Mouse (Mus musculus) lung, postnatal 0 days (tissue): ENCODE measurements around the gene Gramd2. TPM values are rescaled to one million over a fixed set of nuclear protein-coding genes. Genes with fewer than 3 reads are reported as not detected.
A peak's percentile ranks its signal among the peaks of the same experiment; 100 is the strongest.

ENCODE experiments used
- ATAC-seq: fragments of 200-750 bp; cut with Nextera tagmentation; 2 replicates; pipeline ENCODE4 v1.8.0; 2017; ENCODE audit warnings: moderate library complexity
- DNase-seq: peaks from one replicate; pipeline ENCODE4 v3.0.0-alpha.2; 2016; ENCODE audit warnings: low spot score
- H3K27ac ChIP-seq: fragments of 300-500 bp; sonication (generic); 2 replicates; pipeline ENCODE4 v1.5.1; 2014; ENCODE audit warnings: antibody characterized with exemption, mild to moderate bottlenecking, low read length, mixed read lengths
- H3K27me3 ChIP-seq: fragments of 300-500 bp; sonication (generic); replicated peaks from 2 replicates; pipeline ENCODE4 v1.6.1; 2014; ENCODE audit warnings: low read length, mixed read lengths; ENCODE audit not compliant: insufficient read depth
- H3K36me3 ChIP-seq: fragments of 300-500 bp; sonication (generic); 2 replicates; pipeline ENCODE4 v1.6.1; 2014; ENCODE audit warnings: low read length, mixed read lengths; ENCODE audit not compliant: insufficient read depth
- H3K4me1 ChIP-seq: fragments of 300-500 bp; sonication (generic); 2 replicates; pipeline ENCODE4 v1.6.1; 2014; ENCODE audit warnings: antibody characterized with exemption, low read depth, low read length, mixed read lengths; ENCODE audit not compliant: insufficient read depth
- H3K4me2 ChIP-seq: fragments of 300-500 bp; sonication (generic); replicated peaks from 2 replicates; pipeline ENCODE4 v1.6.1; 2014; ENCODE audit warnings: low read depth, mild to moderate bottlenecking, low read length, moderate library complexity, mixed read lengths
- H3K4me3 ChIP-seq: fragments of 300-500 bp; sonication (generic); 2 replicates; pipeline ENCODE4 v1.5.1; 2014; ENCODE audit warnings: low read depth, low read length
- H3K9ac ChIP-seq: fragments of 300-500 bp; sonication (generic); replicated peaks from 2 replicates; pipeline ENCODE4 v1.6.1; 2014; ENCODE audit warnings: low read depth, mild to moderate bottlenecking
- H3K9me3 ChIP-seq: fragments of 300-500 bp; sonication (generic); 2 replicates; pipeline ENCODE4 v1.6.1; 2016; ENCODE audit warnings: low read length, mixed read lengths
- CTCF ChIP-seq: IDR thresholded peaks from 2 replicates; pipeline ENCODE4 v1.5.1; 2016; ENCODE audit warnings: antibody characterized with exemption, mild to moderate bottlenecking
- EP300 ChIP-seq: IDR thresholded peaks from 2 replicates; pipeline ENCODE4 v1.6.1; 2016; ENCODE audit warnings: antibody characterized with exemption, mild to moderate bottlenecking, control low read depth
- WGBS: fragments of 180-500 bp; shearing (Covaris S2); extraction: QIAGEN DNeasy Blood & Tissue Kit; methylation state at CpG from one replicate; pipeline ENCODE4 v1.1.7; 2014; 5-methylcytosine and 5-hydroxymethylcytosine counted together
- polyA plus RNA-seq: library from polyadenylated mRNA; unstranded; fragments of >200 nt; fragmentation: Nextera tagmentation; extraction: Ambion mirVana; gene quantifications from 2 replicates; pipeline ENCODE4 v1.2.1, GENCODE M21; 2015

The Gramd2 gene
- 68.0 and 95.2 TPM in 2 replicates for polyA plus RNA-seq

DNA sequence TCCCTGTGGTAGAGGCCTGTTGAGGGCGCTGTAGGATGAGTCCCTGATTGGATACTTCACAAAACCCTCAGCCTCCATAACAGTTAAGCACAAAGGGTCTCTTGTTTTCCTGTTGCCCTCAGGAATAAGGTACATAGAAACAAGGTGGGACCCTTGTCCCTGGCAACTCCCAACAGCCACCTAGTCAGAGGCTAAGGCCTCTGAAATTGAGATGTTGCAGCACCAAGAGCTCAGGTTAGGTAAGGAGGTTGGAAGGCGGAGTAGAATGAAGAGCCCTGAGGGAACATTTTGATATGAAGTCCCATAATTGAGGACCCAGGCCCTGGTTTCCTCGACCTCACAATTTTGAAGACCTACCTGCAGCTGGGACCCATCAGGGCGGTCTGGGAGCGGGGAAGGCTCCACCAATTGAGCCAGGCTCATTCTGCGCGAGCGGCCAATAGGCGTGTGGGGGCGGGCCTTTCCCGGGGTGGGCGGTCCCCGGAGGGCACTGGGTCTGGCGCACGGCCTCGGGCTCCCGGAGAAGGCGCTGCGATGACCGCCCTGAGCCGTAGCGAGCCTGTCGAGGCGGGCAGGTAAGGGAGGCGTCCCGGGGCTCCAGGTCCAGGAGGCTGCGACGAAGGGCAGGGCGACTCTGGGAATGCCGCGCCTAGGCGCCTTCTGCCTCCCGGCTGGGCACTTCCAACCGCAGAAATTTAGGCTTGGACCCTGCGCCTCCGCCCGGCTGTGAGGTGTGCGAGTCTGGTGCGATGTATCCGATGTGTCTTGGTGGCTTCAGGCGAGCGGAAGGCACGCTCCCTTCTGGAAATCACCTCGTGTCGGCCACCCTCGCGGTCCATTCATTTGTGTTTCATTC is at the start of gene Gramd2:
Gene Gramd2, plus strand, starts transcription at position 467 of the 856 bp plus-strand sequence.
- H3K9ac ChIP-seq: peak within 1 kb of the TSS; percentile 77
- peak within 1 kb of the TSS; percentile 80 for H3K4me2 ChIP-seq
- H3K27ac ChIP-seq: peak within 1 kb of the TSS; percentile 63
- DNase-seq (peak; percentile 90), ATAC-seq (peak; percentile 91)
- H3K4me1 ChIP-seq: no peaks in the 10 kb centered on the region
- no peaks in the 10 kb centered on the region for H3K27me3 ChIP-seq
- H3K9me3 ChIP-seq: no peaks in the 10 kb centered on the region
- TF ChIP-seq CTCF (peak; percentile 29; the same call in 1 of the 2 replicates), EP300 (no peak)
- 2% methylated on average over 41 of the region's 47 CpGs for WGBS
- H3K4me3 ChIP-seq: peak within 1 kb of the TSS; percentile 51
- H3K36me3 ChIP-seq: peaks cover 20% of the 10 kb centered on the region

DNA sequence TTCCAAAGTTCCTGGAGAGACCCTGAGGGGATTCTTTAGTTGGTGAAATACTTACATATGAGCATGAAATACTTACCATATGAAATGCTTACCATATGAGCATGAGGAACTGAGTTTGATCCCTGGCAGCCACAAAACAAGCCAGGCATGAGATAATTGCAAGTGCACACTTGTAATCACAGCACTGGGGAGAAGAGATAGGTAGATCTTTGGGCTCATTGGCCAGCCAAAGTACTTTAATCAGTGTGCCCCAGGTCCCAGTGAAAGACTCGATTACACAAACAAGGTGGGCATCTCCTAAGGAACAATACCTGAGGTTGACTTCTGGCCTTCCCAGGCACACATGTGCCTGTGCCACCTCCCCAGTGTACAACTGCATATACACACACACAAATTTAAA is 41.6 kb upstream of the Gramd2 start:
- Histone ChIP-seq H3K9ac (no peak overlapping the region), H3K27me3 (no peaks in the 10 kb centered on the region), H3K27ac (no peak overlapping the region), H3K36me3 (peaks cover 35% of the 10 kb centered on the region), H3K4me1 (no peaks in the 10 kb centered on the region), H3K4me3 (no peak overlapping the region), H3K9me3 (no peaks in the 10 kb centered on the region), H3K4me2 (no peak overlapping the region)
- no peak for ATAC-seq
- 96% methylated on average over 1 of the region's 1 CpGs for WGBS
- no peak for DNase-seq
- TF ChIP-seq EP300: no peak
- no peak for TF ChIP-seq CTCF

DNA sequence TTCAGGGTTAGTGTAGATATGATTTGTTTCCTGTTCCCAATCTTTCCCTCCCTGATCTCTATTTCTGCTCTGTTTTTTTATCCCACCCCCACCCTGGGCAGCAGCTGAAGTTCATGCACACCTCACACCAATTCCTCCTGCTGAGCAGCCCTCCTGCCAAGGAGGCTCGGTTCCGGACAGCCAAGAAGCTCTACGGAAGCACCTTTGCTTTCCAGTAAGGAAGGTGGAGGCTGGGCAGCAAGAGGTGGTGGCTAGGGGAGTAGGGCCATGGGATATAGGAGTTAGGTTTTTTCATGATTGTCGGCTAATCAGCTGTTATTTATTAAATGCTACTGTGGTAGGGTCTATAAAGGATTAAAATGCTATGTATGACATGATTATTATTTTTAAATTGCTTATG is 40.0 kb upstream of the Gramd2 start:
- WGBS: 92% methylated on average over 4 of the region's 4 CpGs
- Histone ChIP-seq H3K4me1 (no peaks in the 10 kb centered on the region), H3K9ac (no peak overlapping the region), H3K27me3 (no peaks in the 10 kb centered on the region), H3K4me2 (no peak overlapping the region), H3K36me3 (peaks cover 30% of the 10 kb centered on the region), H3K4me3 (no peak overlapping the region), H3K9me3 (no peaks in the 10 kb centered on the region), H3K27ac (no peak overlapping the region)
- no peak for ATAC-seq
- TF ChIP-seq EP300 (no peak), CTCF (no peak)
- DNase-seq: no peak

DNA sequence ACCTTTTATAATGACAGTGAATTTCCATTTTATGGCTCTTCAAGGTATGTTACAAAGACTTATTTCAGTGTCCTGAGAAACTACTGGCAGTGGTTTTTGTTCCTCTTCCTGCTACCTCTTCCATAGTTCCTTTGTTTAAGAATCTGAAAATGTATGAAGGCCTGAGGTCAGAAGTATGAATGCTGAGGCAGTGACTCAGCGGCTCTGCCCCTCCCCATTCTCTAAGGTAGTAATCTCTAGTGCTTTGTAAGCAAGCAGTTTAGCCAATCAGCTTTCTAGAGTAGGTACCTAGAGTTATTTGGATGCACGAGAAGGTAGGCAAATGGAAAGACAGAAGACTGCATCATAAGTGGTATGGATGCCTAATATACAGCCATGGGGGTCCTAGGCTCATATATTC is 38.6 kb upstream of the Gramd2 start:
- Histone ChIP-seq H3K36me3 (peaks cover 27% of the 10 kb centered on the region), H3K9me3 (no peaks in the 10 kb centered on the region), H3K4me2 (no peak overlapping the region), H3K27me3 (no peaks in the 10 kb centered on the region), H3K27ac (no peak overlapping the region), H3K9ac (no peak overlapping the region), H3K4me3 (no peak overlapping the region), H3K4me1 (no peaks in the 10 kb centered on the region)
- WGBS: 67% methylated on average over 2 of the region's 2 CpGs
- ATAC-seq: no peak
- TF ChIP-seq EP300 (no peak), CTCF (no peak)
- peak; percentile 42 for DNase-seq

DNA sequence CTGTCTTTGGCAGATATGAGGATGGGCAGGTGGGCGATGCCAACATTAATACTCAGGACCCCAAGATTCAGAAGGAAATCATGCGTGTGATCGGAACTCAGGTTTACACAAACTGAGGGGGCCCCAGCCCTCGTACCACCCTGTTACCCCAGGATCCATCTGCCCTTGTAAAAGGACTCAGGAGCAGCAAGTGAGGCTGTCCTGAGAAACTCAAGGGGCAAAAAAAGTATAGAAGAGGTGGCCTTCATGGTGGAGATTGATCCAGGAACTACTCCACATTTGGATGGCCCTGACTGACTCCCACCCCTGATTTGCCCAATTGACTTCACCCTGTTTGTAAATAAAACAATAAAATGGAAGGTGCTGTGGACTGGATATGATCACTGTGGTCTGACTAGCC is 30.0 kb upstream of the Gramd2 start:
- TF ChIP-seq EP300: no peak
- TF ChIP-seq CTCF: no peak

DNA sequence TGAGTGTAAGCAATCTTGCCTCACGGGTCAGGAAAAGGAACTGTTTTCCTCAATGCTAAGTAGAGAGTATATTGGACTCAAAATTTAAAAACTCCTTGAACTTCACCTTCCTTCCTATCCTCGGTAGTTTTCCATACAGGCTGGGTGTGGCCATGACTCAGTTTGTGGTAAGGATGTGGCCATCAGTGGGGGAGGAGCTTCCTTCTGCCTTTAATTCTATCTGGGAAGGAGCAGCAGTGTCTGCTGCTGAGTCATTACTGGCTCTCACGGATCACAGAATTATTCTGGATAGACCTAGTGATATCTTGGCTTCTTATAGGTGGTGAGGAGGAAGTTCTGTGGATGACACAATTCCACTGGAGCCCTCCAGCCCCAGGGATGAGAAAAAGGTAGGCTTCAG is 26.6 kb upstream of the Gramd2 start:
- H3K9me3 ChIP-seq: no peaks in the 10 kb centered on the region
- H3K27me3 ChIP-seq: no peaks in the 10 kb centered on the region
- no peak overlapping the region for H3K27ac ChIP-seq
- H3K4me3 ChIP-seq: no peak overlapping the region
- ATAC-seq: no peak
- peaks cover 5% of the 10 kb centered on the region; the same call in 1 of the 2 replicates for H3K4me1 ChIP-seq
- no peak overlapping the region for H3K4me2 ChIP-seq
- WGBS: 11% methylated on average over 3 of the region's 3 CpGs
- no peak overlapping the region for H3K9ac ChIP-seq
- peak; percentile 52 for DNase-seq
- peaks cover 11% of the 10 kb centered on the region for H3K36me3 ChIP-seq
- TF ChIP-seq EP300: no peak
- TF ChIP-seq CTCF: no peak

More for the DNA sequence above, 30.0 kb upstream of the Gramd2 start:
- Histone ChIP-seq H3K4me3 (no peak overlapping the region), H3K4me2 (no peak overlapping the region), H3K4me1 (no peaks in the 10 kb centered on the region), H3K9ac (no peak overlapping the region), H3K9me3 (no peaks in the 10 kb centered on the region), H3K27ac (no peak overlapping the region), H3K27me3 (no peaks in the 10 kb centered on the region), H3K36me3 (peaks cover 11% of the 10 kb centered on the region)
- no peak for ATAC-seq
- WGBS: 96% methylated on average over 4 of the region's 4 CpGs
- DNase-seq: no peak
